Mouse (Mus musculus): ENCODE measurements at regions not wholly inside any gene's neighbourhood (a gene's known extent, or its start where the extent isn't known, plus 50 kb on each side); places are given as distances from the start of the nearest gene placed in this dataset.

DNA sequence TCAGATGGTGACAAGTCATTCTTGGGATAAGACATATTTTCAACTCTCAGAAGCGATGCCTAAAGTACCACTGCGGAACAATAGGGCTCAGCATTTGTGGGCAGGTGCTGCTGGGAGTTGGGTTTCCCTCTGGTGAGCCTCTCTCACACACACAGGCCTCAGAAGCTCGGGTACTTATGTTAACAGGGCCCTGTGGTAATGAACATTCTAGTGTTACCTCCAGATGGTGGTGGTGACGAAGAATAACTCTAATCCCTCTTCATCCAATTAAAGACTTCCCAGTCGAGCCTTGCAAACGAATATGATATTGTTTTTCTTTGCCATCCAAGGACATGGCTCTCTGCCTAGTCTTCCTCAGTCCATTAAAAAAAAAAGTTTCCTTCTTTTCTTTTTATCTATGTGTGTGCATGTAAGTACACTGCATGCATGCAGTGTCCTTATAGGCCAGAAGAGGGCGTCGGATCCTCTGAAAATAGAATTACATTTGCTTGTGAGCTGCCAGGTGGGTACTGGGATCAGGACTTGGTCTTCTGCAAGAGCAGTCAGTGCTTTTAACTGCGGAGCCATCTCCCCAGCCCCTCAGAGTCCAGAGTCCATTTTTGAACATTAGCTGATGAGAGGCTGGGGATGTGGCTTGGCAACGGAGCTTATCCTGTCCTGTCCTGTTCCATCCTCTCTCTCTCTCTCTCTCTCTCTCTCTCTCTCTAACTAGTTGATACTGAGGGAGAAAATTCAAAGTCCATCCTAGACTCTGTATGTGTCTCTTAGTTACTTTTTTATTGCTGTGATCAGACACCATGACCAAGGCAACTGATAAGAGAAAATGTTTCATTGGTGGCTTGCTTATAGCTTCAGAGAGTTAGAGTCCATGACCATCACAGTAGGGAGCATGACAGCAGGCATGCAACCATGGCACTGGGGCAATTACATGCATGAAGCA lies 146.3 kb upstream of the Usp9x start:
- TF ChIP-seq CTCF (IDR thresholded peaks at IDR 0.05; ENCODE audit: low read depth, low read length) (no peak), POLR2A (IDR thresholded peaks at IDR 0.05; ENCODE audit: insufficient read depth, low read length) (no peak)
